10 mouse cellular contexts compared by ENCODE assay signal in genomic region chr1:86415612-86416184, GRCm38 (mm10). TPM values are rescaled to one million over a fixed set of nuclear protein-coding genes. Genes with fewer than 3 reads are reported as not detected.
DNase-seq lines count a peak whose midpoint lies in the region; ATAC-seq and TF ChIP-seq lines count a peak whose summit lies in the region.
"Had no signal": no experiment of that assay in that cellular context is flagged by ENCODE, and none has a peak within 500 bp of the region (broad histone marks: within the 10 kb centered on the region; RNA-seq: fewer than 3 reads in every experiment).

No protein-coding gene starts in this region.

- H3K27ac ChIP-seq in left cerebral cortex, adult 2 months: no peak overlapping the region
- no peak overlapping the region for H3K27ac ChIP-seq in forebrain, embryonic 16.5 days (ENCODE audit: low read length)

- ATAC-seq in forebrain, embryonic 16.5 days: peak; percentile 20; the same call in 1 of the 2 replicates
- ATAC-seq in megakaryocyte progenitor cell, adult 5-6 weeks (replicated peaks; ENCODE audit: poor library complexity): peak; percentile 58

- TF ChIP-seq CTCF in left cerebral cortex, adult 2 months (IDR thresholded peaks at IDR 0.05): peak; percentile 41

- H3K36me3 ChIP-seq in forebrain, embryonic 16.5 days (ENCODE audit: control insufficient read depth, insufficient read depth): no peaks in the 10 kb centered on the region

- no peak overlapping the region for H3K9ac ChIP-seq in forebrain, embryonic 16.5 days (replicated peaks; ENCODE audit: low read depth, low read length)

- no peaks in the 10 kb centered on the region for H3K4me1 ChIP-seq in forebrain, embryonic 16.5 days (replicated peaks; ENCODE audit: control insufficient read depth, insufficient read depth, low read length)

- H3K9me3 ChIP-seq in forebrain, embryonic 16.5 days (ENCODE audit: control insufficient read depth, low read length): no peaks in the 10 kb centered on the region

- no peak overlapping the region for H3K4me3 ChIP-seq in left cerebral cortex, adult 2 months
- no peak overlapping the region for H3K4me3 ChIP-seq in forebrain, embryonic 16.5 days (replicated peaks; ENCODE audit: low read length)
- H3K4me3 ChIP-seq: erythroblast, embryonic 14.5 days; myocyte had no signal

- 71% methylated on average over 7 of the region's 7 CpGs for WGBS in forebrain, embryonic 16.5 days

- no peak overlapping the region for H3K4me2 ChIP-seq in forebrain, embryonic 16.5 days (ENCODE audit: low read length)

- H3K27me3 ChIP-seq in forebrain, embryonic 16.5 days (replicated peaks; ENCODE audit: control insufficient read depth, insufficient read depth, low read length): no peaks in the 10 kb centered on the region

- intact Hi-C loops in left cerebral cortex, adult 2 months (cut with DNase I): loop anchor here (2.0 kb wide), 1 partner anchor 15 kb away; no protein-coding TSS in a partner anchor

- peak; percentile 66 for DNase-seq in adrenal gland, postnatal 10 days
- no peak for DNase-seq in adrenal gland, adult 8-10 months
- DNase-seq in left cerebral cortex, adult 2 months (ENCODE audit: extremely low spot score in 1 of 2, low spot score in 2 of 2): no peak
- no peak for DNase-seq in left cerebral cortex, adult 11 months (ENCODE audit: low spot score)
- DNase-seq in ovary, postnatal 36 days (ENCODE audit: low spot score): no peak
- DNase-seq in urinary bladder, postnatal 36 days (ENCODE audit: low spot score in 2 of 2): no peak

RNA-seq across cellular contexts. Expression of gene Nmur1, which starts 10.3 kb away (rescaled TPM):
- not detected for total RNA-seq in adrenal gland, postnatal 10 days (2021)
- not detected for total RNA-seq in adrenal gland, adult 8-10 months (2022)
- not detected for total RNA-seq in left cerebral cortex, adult 2 months (2021)
- not detected in 2 replicates for polyA plus RNA-seq in forebrain, embryonic 16.5 days (2015; fragmentation: Nextera tagmentation; extraction: Ambion mirVana)
- total RNA-seq in megakaryocyte progenitor cell, adult 5-6 weeks (2015): 1.0 TPM in 1 of 2 replicates, not detected in the other
- not detected in 2 replicates for total RNA-seq in megakaryocyte progenitor cell, adult 5-6 weeks (2017)
- polyA plus RNA-seq: erythroblast, embryonic 14.5 days; myocyte had no signal

RNA-seq across cellular contexts. Expression of gene Tex44, which starts 10.4 kb away (rescaled TPM):
- total RNA-seq in adrenal gland, postnatal 10 days (2021): not detected
- not detected for total RNA-seq in adrenal gland, adult 8-10 months (2022)
- total RNA-seq in left cerebral cortex, adult 2 months (2021): not detected
- polyA plus RNA-seq in forebrain, embryonic 16.5 days (2015; fragmentation: Nextera tagmentation; extraction: Ambion mirVana): not detected in 2 replicates
- not detected in 2 replicates for total RNA-seq in megakaryocyte progenitor cell, adult 5-6 weeks (2015)
- not detected in 2 replicates for total RNA-seq in megakaryocyte progenitor cell, adult 5-6 weeks (2017)
- polyA plus RNA-seq: erythroblast, embryonic 14.5 days; myocyte had no signal

RNA-seq across cellular contexts. Expression of gene Ncl, which starts 56.5 kb away (rescaled TPM):
- 100 to 1,000 TPM; 242 to 251 TPM for total RNA-seq in adrenal gland, postnatal 10 days (2021)
- total RNA-seq in adrenal gland, adult 8-10 months (2022): 100 to 1,000 TPM; 181 to 250 (median 204) TPM
- total RNA-seq in left cerebral cortex, adult 2 months (2021): 100 to 1,000 TPM; 131 to 133 TPM
- 227 and 228 TPM in 2 replicates for polyA plus RNA-seq in forebrain, embryonic 16.5 days (2015; fragmentation: Nextera tagmentation; extraction: Ambion mirVana)
- total RNA-seq in megakaryocyte progenitor cell, adult 5-6 weeks (2015): 728 and 799 TPM in 2 replicates
- 665 and 1,023 TPM in 2 replicates for total RNA-seq in megakaryocyte progenitor cell, adult 5-6 weeks (2017)
